Mouse (Mus musculus) limb, embryonic 12.5 days (tissue): ENCODE data around the gene Ncaph2. TPM values are rescaled to one million over a fixed set of nuclear protein-coding genes. Genes with fewer than 3 reads are reported as not detected.

Experiments used
- microRNA-seq: library from miRNA; unstranded; fragments of <30 nt; microRNA quantifications from one replicate; pipeline ENCODE4, GENCODE M21; 2017
- polyA plus RNA-seq: library from polyadenylated mRNA; unstranded; fragments of >200 nt; fragmentation: Nextera tagmentation; extraction: Ambion mirVana; gene quantifications from 2 replicates; pipeline ENCODE4 v1.2.1, GENCODE M21; 2016

Ncaph2 gene
- polyA plus RNA-seq, 1 experiment from 2014 or later, result 183 TPM

Small RNA genes lying within 50 kb of the gene (microRNA-seq; reads per million reads assigned to microRNA genes)
- not detected for gene Mir6959

Other genes starting within 250 kb of the Ncaph2 start
- gene Tubgcp6, start 232.6 kb upstream of the Ncaph2 start, polyA plus RNA-seq, result 22.7 and 24.8 TPM in 2 replicates
- gene Hdac10, start 227.0 kb upstream of the Ncaph2 start, polyA plus RNA-seq, result 15.0 and 15.2 TPM in 2 replicates
- gene Mapk12, start 215.0 kb upstream of the Ncaph2 start, polyA plus RNA-seq, result 8.9 and 9.3 TPM in 2 replicates
- 13.6 and 14.4 TPM in 2 replicates for gene Mapk11, start 206.1 kb upstream of the Ncaph2 start, polyA plus RNA-seq
- 157 and 170 TPM in 2 replicates for gene Plxnb2, start 174.9 kb upstream of the Ncaph2 start, polyA plus RNA-seq
- 30.1 and 31.2 TPM in 2 replicates for gene Dennd6b, start 159.2 kb upstream of the Ncaph2 start, polyA plus RNA-seq
- 30.5 and 33.3 TPM in 2 replicates for gene Ppp6r2, start 144.2 kb upstream of the Ncaph2 start, polyA plus RNA-seq
- gene Sbf1, start 40.4 kb upstream of the Ncaph2 start, polyA plus RNA-seq, result 57.2 and 73.4 TPM in 2 replicates
- 0.16 and 0.17 TPM in 2 replicates for gene Adm2, start 33.0 kb upstream of the Ncaph2 start, polyA plus RNA-seq
- gene Miox, start 21.3 kb upstream of the Ncaph2 start, polyA plus RNA-seq, result not detected in 2 replicates
- 43.3 and 47.4 TPM in 2 replicates for gene Lmf2, start 60 bp upstream of the Ncaph2 start, polyA plus RNA-seq
- gene Sco2, start 18.1 kb downstream of the Ncaph2 start, polyA plus RNA-seq, result 4.2 and 5.3 TPM in 2 replicates
- 1.5 TPM in 2 replicates for gene Tymp, start 21.3 kb downstream of the Ncaph2 start, polyA plus RNA-seq
- gene Odf3b, start 23.6 kb downstream of the Ncaph2 start, polyA plus RNA-seq, result 0.33 and 0.48 TPM in 2 replicates
- gene Klhdc7b, start 29.2 kb downstream of the Ncaph2 start, polyA plus RNA-seq, result 0.05 TPM in 1 of 2 replicates, not detected in the other
- gene Syce3, start 54.8 kb downstream of the Ncaph2 start, polyA plus RNA-seq, result not detected in 2 replicates
- 0.25 and 0.74 TPM in 2 replicates for gene Cpt1b, start 70.1 kb downstream of the Ncaph2 start, polyA plus RNA-seq
- 3.6 and 3.8 TPM in 2 replicates for gene C730034F03Rik, start 73.9 kb downstream of the Ncaph2 start, polyA plus RNA-seq
- gene Gm44502, start 74.0 kb downstream of the Ncaph2 start, polyA plus RNA-seq, result not detected in 2 replicates
- 59.2 and 61.8 TPM in 2 replicates for gene Chkb, start 74.2 kb downstream of the Ncaph2 start, polyA plus RNA-seq
- 2.0 and 2.1 TPM in 2 replicates for gene Mapk8ip2, start 98.2 kb downstream of the Ncaph2 start, polyA plus RNA-seq
- 15.2 and 15.6 TPM in 2 replicates for gene Arsa, start 121.7 kb downstream of the Ncaph2 start, polyA plus RNA-seq
- 2.4 and 3.2 TPM in 2 replicates for gene Shank3, start 143.9 kb downstream of the Ncaph2 start, polyA plus RNA-seq
- gene Acr, start 212.6 kb downstream of the Ncaph2 start, polyA plus RNA-seq, result 0.28 TPM in 1 of 2 replicates, not detected in the other
- 48.9 and 53.0 TPM in 2 replicates for gene Rabl2, start 236.2 kb downstream of the Ncaph2 start, polyA plus RNA-seq